Mouse (Mus musculus) ES-E14 (cell line): Measurements from ENCODE around the gene App. TPM values are rescaled to one million over a fixed set of nuclear protein-coding genes. Genes with fewer than 3 reads are reported as not detected.

Experiments used
- DNase-seq: peaks from one replicate; pipeline ENCODE4 v3.0.0-alpha.2; 2013; ENCODE audit warnings: low read depth, low spot score
- H3K27ac ChIP-seq: 2 replicates; pipeline ENCODE4 v1.5.1; 2012; ENCODE audit warnings: low read depth, mild to moderate bottlenecking, low read length, moderate library complexity, mixed read lengths; ENCODE audit not compliant: poor library complexity, insufficient read depth, severe bottlenecking
- H3K36me3 ChIP-seq: 2 replicates; pipeline ENCODE4 v1.6.1; 2012; ENCODE audit warnings: mild to moderate bottlenecking, low read length, moderate library complexity, mixed read lengths; ENCODE audit not compliant: control insufficient read depth, poor library complexity, insufficient read depth, severe bottlenecking
- H3K4me1 ChIP-seq, 2 experiments: fragments of 150-350 bp in 1 of 2; sonication (generic) in 1 of 2; 2 replicates each; pipeline ENCODE4 v1.6.1; 2012; ENCODE audit warnings: low read length in 2 of 2, mild to moderate bottlenecking in 1 of 2, mixed read lengths in 1 of 2; ENCODE audit not compliant: control insufficient read depth in 2 of 2, insufficient read depth in 2 of 2, poor library complexity in 1 of 2
- H3K4me3 ChIP-seq, 2 experiments: fragments of 150-350 bp in 1 of 2; sonication (generic) in 1 of 2; 2 replicates each; pipeline ENCODE4 v1.5.1; 2012; ENCODE audit warnings: low read length in 2 of 2, low read depth in 1 of 2, mild to moderate bottlenecking in 1 of 2, mixed read lengths in 1 of 2; ENCODE audit not compliant: insufficient read depth in 1 of 2, poor library complexity in 1 of 2, severe bottlenecking in 1 of 2
- H3K9ac ChIP-seq: 2 replicates; pipeline ENCODE4 v1.6.1; 2012; ENCODE audit warnings: low read depth, mild to moderate bottlenecking, low read length, mixed read lengths; ENCODE audit not compliant: poor library complexity, insufficient read depth, severe bottlenecking
- H3K9me3 ChIP-seq: fragments of 150-350 bp; sonication (generic); 2 replicates; pipeline ENCODE4 v1.6.1; 2012; ENCODE audit warnings: low read depth, mild to moderate bottlenecking, low read length; ENCODE audit not compliant: control insufficient read depth, insufficient read depth
- CHD2 ChIP-seq: IDR thresholded peaks from 2 replicates; pipeline ENCODE4 v1.6.1; 2014; ENCODE audit warnings: mild to moderate bottlenecking, low read depth, low read length, inconsistent platforms
- HCFC1 ChIP-seq: IDR thresholded peaks from 2 replicates; pipeline ENCODE4 v1.6.1; 2012; ENCODE audit warnings: low read length, inconsistent platforms, borderline replicate concordance; ENCODE audit not compliant: insufficient read depth
- MAFK ChIP-seq: IDR thresholded peaks from 2 replicates; pipeline ENCODE4 v1.6.1; 2014; ENCODE audit warnings: mild to moderate bottlenecking, low read depth, low read length, inconsistent platforms; ENCODE audit not compliant: insufficient read depth
- ZC3H11A ChIP-seq: IDR thresholded peaks from 2 replicates; pipeline ENCODE4 v1.6.1; 2012; ENCODE audit warnings: low read depth, mild to moderate bottlenecking, inconsistent platforms, low read length, borderline replicate concordance
- ZNF384 ChIP-seq: IDR thresholded peaks from 2 replicates; pipeline ENCODE4 v1.6.1; 2012; ENCODE audit warnings: low read depth, low read length, inconsistent platforms
- in situ Hi-C, 2 experiments: fragments of 600-800 bp; cut with MboI; formaldehyde crosslinking; loops; one replicate each; pipeline ENCODE4 v1.15.1; 2025; ENCODE audit warnings: low sequenced_read_pairs in 2 of 2, inconsistent platforms in 1 of 2; ENCODE audit not compliant: unreplicated experiment in 2 of 2
- total RNA-seq: library from RNA; depleted of rRNA; stranded (reverse); fragments of 300-350 nt; gene quantifications from 2 replicates; pipeline ENCODE4 v1.2.3, GENCODE M21; 2012

App gene
- total RNA-seq, 1 experiment: 52.4 TPM

DNA sequence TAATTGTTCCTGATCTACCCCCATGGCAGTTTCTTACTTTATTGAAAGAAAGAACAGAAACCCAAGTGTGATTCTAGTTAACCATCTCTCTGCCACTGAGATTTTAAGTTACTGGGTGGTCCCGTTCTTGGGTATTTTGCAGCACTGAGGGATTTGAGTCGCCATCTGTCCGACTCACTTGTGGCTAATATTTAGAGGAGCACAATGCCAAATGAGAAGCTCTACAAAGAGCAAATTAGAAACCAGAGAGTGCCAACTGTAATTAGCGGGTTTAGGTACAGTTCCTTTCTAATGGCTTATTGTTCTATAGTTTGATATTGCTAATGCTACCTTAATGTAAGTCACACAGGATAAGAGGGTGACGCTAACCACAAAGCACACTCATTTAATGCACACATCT lies 161.4 kb downstream of the App start:
- no peaks in the 10 kb centered on the region for H3K9me3 ChIP-seq
- DNase-seq: no peak
- H3K27ac ChIP-seq: no peak overlapping the region
- in situ Hi-C loops: no loop called here
- no peak overlapping the region for H3K4me3 ChIP-seq
- no peaks in the 10 kb centered on the region for H3K36me3 ChIP-seq
- TF ChIP-seq MAFK (no peak), ZC3H11A (no peak), HCFC1 (no peak), CHD2 (no peak), ZNF384 (no peak)
- no peaks in the 10 kb centered on the region for H3K4me1 ChIP-seq
- H3K9ac ChIP-seq: no peak overlapping the region

DNA sequence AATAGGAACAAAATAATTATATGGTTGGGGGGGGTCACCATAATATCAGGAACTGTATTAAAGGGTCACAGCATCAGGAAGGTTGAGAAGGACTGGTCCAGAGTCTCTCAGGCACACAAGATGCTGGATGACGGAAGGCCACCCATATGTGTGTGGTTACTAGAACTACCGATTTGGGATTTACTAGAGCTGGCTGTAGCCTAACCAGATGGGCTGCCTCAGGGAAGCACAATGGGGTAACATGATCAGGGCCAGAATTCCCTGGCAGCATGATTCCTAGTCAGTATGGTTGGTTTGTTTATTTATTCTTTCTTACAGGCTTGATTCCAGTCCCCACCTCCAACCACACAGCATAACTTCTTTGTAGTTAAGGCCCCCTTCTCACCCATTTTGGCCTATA lies 162.9 kb downstream of the App start:
- in situ Hi-C loops: no loop called here
- H3K9me3 ChIP-seq: no peaks in the 10 kb centered on the region
- no peaks in the 10 kb centered on the region for H3K4me1 ChIP-seq
- H3K36me3 ChIP-seq: no peaks in the 10 kb centered on the region
- DNase-seq: no peak
- H3K4me3 ChIP-seq: no peak overlapping the region
- H3K27ac ChIP-seq: no peak overlapping the region
- H3K9ac ChIP-seq: no peak overlapping the region
- no peak for TF ChIP-seq ZNF384
- no peak for TF ChIP-seq MAFK
- no peak for TF ChIP-seq ZC3H11A
- TF ChIP-seq HCFC1: no peak
- TF ChIP-seq CHD2: no peak

DNA sequence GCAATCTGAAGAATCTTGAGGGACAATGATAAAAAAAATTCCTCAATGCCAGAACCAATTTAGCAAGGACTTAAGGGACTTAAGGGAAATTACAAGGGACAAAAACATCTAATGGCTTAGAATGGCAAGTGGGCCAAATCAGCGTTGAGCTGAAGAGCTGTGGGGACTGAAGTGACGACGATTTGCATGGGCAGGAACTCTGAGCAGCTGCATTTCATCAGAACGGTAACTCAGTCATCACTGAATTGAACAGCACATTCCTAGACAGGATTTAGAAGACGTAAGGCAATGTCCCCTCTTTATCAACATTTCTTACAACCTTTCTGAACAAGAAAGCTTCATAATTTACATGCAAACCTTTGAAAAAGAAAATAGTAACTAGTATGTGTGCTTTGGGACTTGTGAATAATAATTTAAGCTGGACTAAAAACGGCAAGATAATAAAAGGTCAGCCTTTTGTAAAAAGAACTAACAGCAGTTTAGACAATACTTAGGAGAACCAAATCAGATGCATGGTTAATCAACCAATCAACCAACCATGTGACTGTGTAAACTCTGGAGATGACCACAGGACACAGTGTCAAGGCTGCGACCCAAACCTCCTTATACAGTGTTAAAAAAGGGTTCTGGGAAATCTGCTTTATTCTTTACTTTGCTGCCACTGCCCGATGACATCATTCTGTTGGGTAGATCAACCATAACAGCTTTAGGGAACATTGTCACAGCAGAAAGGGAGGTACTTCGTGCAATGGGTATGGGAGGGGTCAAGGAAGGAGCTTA lies 164.5 kb downstream of the App start:
- in situ Hi-C loops: no loop called here
- no peaks in the 10 kb centered on the region for H3K4me1 ChIP-seq

DNA sequence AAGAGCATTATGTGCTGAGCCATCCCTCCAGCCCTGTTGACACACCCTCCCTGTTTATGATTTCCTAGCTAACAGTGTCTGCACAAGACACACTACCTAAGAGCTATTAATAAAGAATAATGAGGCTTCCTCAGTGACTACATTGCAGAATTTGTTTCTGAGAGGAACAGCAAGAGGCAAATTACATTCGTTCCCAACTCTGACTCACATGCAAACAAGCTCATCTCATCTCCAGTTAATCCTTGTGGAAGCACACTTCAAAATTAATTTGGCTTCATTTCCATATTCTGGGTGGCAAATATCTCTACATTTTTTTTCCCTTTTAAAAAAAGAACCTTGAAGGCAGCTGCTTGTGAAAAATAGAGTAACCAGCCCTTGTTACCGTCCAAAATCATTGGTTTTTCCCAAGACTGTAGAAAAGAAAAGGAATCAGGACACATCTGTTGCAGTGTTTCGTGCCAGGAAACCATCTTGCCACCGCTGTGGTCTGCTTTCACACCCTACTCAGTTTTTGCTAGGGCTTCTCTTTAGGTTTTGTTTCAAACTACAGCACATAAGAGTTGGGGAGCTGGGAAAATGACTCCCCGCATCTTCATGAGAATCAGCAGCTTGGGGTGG lies 171.5 kb downstream of the App start:
- DNase-seq: no peak
- H3K9ac ChIP-seq: no peak overlapping the region
- H3K27ac ChIP-seq: no peak overlapping the region
- no peaks in the 10 kb centered on the region for H3K36me3 ChIP-seq
- H3K4me1 ChIP-seq: no peaks in the 10 kb centered on the region
- in situ Hi-C loops: no loop called here
- H3K9me3 ChIP-seq: no peaks in the 10 kb centered on the region
- no peak overlapping the region for H3K4me3 ChIP-seq
- no peak for TF ChIP-seq MAFK
- TF ChIP-seq CHD2: no peak
- no peak for TF ChIP-seq ZNF384
- no peak for TF ChIP-seq ZC3H11A
- no peak for TF ChIP-seq HCFC1

More for the DNA sequence above, 164.5 kb downstream of the App start:
- TF ChIP-seq MAFK (no peak), ZC3H11A (no peak), CHD2 (no peak)
- no peaks in the 10 kb centered on the region for H3K36me3 ChIP-seq
- no peak overlapping the region for H3K27ac ChIP-seq
- no peak for DNase-seq
- no peaks in the 10 kb centered on the region for H3K9me3 ChIP-seq
- H3K4me3 ChIP-seq: no peak overlapping the region
- no peak overlapping the region for H3K9ac ChIP-seq
